Mouse (Mus musculus) CH12.LX (cell line): ENCODE measurements around the gene Jmjd8. TPM values are rescaled to one million over a fixed set of nuclear protein-coding genes. Genes with fewer than 3 reads are reported as not detected.

Experiments
- DNase-seq: peaks from one replicate; pipeline ENCODE4 v3.0.0-alpha.2; 2013; ENCODE audit errors: extremely low read depth
- H3K27ac ChIP-seq: 2 replicates; pipeline ENCODE4 v1.5.1; 2012; ENCODE audit warnings: low read depth, mild to moderate bottlenecking, control low read depth, moderate library complexity; ENCODE audit not compliant: insufficient read depth
- H3K27me3 ChIP-seq: replicated peaks from 2 replicates; pipeline ENCODE3; 2012; ENCODE audit warnings: inconsistent platforms
- H3K36me3 ChIP-seq, 2 experiments: replicated peaks in 1 of 2; 2 replicates each; pipeline versions ENCODE3 to v1.6.1; 2012; ENCODE audit warnings: inconsistent platforms in 1 of 2, low read length in 1 of 2, mild to moderate bottlenecking in 1 of 2, mixed read lengths in 1 of 2, moderate library complexity in 1 of 2; ENCODE audit not compliant: control insufficient read depth in 1 of 2, insufficient read depth in 1 of 2
- H3K4me1 ChIP-seq, 2 experiments: 2 replicates each; pipeline ENCODE4 v1.6.1; 2012; ENCODE audit warnings: inconsistent platforms in 1 of 2, moderate library complexity in 1 of 2; ENCODE audit not compliant: insufficient read depth in 2 of 2, control insufficient read depth in 1 of 2
- H3K4me2 ChIP-seq: 2 replicates; pipeline ENCODE4 v1.6.1; 2012; ENCODE audit warnings: low read depth, mild to moderate bottlenecking, control low read depth; ENCODE audit not compliant: poor library complexity, insufficient read depth, severe bottlenecking
- H3K4me3 ChIP-seq, 3 experiments: fragments of 150-350 bp in 1 of 3; sonication (generic) in 1 of 3; replicated peaks in 1 of 3; 2 replicates each; pipeline versions ENCODE3 to v1.5.1; 2011 to 2012; ENCODE audit warnings: low read depth in 2 of 3, low read length in 2 of 3, mild to moderate bottlenecking in 2 of 3, moderate library complexity in 2 of 3, control low read depth in 1 of 3, improper control_type of control experiment in 1 of 3, inconsistent platforms in 1 of 3, mixed read lengths in 1 of 3; ENCODE audit not compliant: poor library complexity in 1 of 3
- H3K79me2 ChIP-seq: replicated peaks from 2 replicates; pipeline ENCODE4 v1.6.1; 2012; ENCODE audit warnings: mild to moderate bottlenecking, moderate library complexity; ENCODE audit not compliant: control insufficient read depth, poor library complexity, insufficient read depth, severe bottlenecking; ENCODE audit errors: extremely low read depth
- H3K9ac ChIP-seq: 2 replicates; pipeline ENCODE4 v1.6.1; 2012; ENCODE audit warnings: low read depth, mild to moderate bottlenecking, control low read depth, moderate library complexity; ENCODE audit not compliant: insufficient read depth
- H3K9me3 ChIP-seq: replicated peaks from 2 replicates; pipeline ENCODE3; 2012; ENCODE audit warnings: low read length, inconsistent platforms, mixed read lengths
- CHD1 ChIP-seq: IDR thresholded peaks from 2 replicates; pipeline ENCODE4 v1.6.1; 2012; ENCODE audit warnings: low read depth, low read length, improper control_type of control experiment, inconsistent platforms
- CTCF ChIP-seq, 2 experiments: IDR thresholded peaks in 1 of 2; conservative IDR thresholded peaks in 1 of 2; 2 replicates each; pipeline ENCODE4 v1.5.1; 2011 to 2012; ENCODE audit warnings: low read depth in 2 of 2, low read length in 2 of 2, improper control_type of control experiment in 1 of 2, inconsistent platforms in 1 of 2, mild to moderate bottlenecking in 1 of 2, moderate library complexity in 1 of 2
- E2F4 ChIP-seq: IDR thresholded peaks from 2 replicates; pipeline ENCODE4 v1.6.1; 2011; ENCODE audit warnings: low read depth, low read length, improper control_type of control experiment; ENCODE audit not compliant: insufficient replicate concordance
- ELF1 ChIP-seq: IDR thresholded peaks from 2 replicates; pipeline ENCODE4 v1.6.1; 2014; ENCODE audit warnings: low read depth, mild to moderate bottlenecking, inconsistent platforms, low read length, improper control_type of control experiment
- EP300 ChIP-seq: IDR thresholded peaks from 2 replicates; pipeline ENCODE4 v1.6.1; 2011; ENCODE audit warnings: low read length, improper control_type of control experiment
- HCFC1 ChIP-seq: IDR thresholded peaks from 2 replicates; pipeline ENCODE4 v1.6.1; 2012; ENCODE audit warnings: low read depth, mild to moderate bottlenecking, inconsistent platforms, low read length, improper control_type of control experiment
- JUND ChIP-seq: conservative IDR thresholded peaks from 2 replicates; pipeline ENCODE4 v1.6.1; 2011; ENCODE audit warnings: low read depth, low read length, improper control_type of control experiment
- KAT2A ChIP-seq: IDR thresholded peaks from 2 replicates; pipeline ENCODE4 v1.6.1; 2012; ENCODE audit warnings: low read length, improper control_type of control experiment, inconsistent platforms; ENCODE audit not compliant: insufficient replicate concordance
- MAFK ChIP-seq: IDR thresholded peaks from 2 replicates; pipeline ENCODE4 v1.6.1; 2011; ENCODE audit warnings: low read length, improper control_type of control experiment; ENCODE audit not compliant: insufficient replicate concordance
- MYC ChIP-seq: IDR thresholded peaks from 2 replicates; pipeline ENCODE4 v1.6.1; 2011; ENCODE audit warnings: low read depth, mild to moderate bottlenecking, improper control_type of control experiment, low read length
- NELFE ChIP-seq: IDR thresholded peaks from 2 replicates; pipeline ENCODE4 v1.6.1; 2011; ENCODE audit warnings: low read depth, low read length, improper control_type of control experiment
- PAX5 ChIP-seq: IDR thresholded peaks from 2 replicates; pipeline ENCODE4 v1.6.1; 2012; ENCODE audit warnings: low read length, inconsistent platforms, mixed read lengths
- RAD21 ChIP-seq: IDR thresholded peaks from 2 replicates; pipeline ENCODE4 v1.6.1; 2011; ENCODE audit warnings: low read depth, mild to moderate bottlenecking, low read length, improper control_type of control experiment, moderate library complexity
- TBP ChIP-seq: conservative IDR thresholded peaks from 2 replicates; pipeline ENCODE4 v1.6.1; 2011; ENCODE audit warnings: low read depth, low read length, improper control_type of control experiment
- UBTF ChIP-seq: IDR thresholded peaks from 2 replicates; pipeline ENCODE4 v1.6.1; 2012; ENCODE audit warnings: low read depth, mild to moderate bottlenecking, inconsistent platforms, low read length, improper control_type of control experiment, moderate library complexity
- USF1 ChIP-seq: IDR thresholded peaks from 2 replicates; pipeline ENCODE4 v1.6.1; 2014; ENCODE audit warnings: low read depth, mild to moderate bottlenecking, inconsistent platforms, low read length, improper control_type of control experiment
- ZC3H11A ChIP-seq: IDR thresholded peaks from 2 replicates; pipeline ENCODE4 v1.6.1; 2012; ENCODE audit warnings: low read depth, mild to moderate bottlenecking, inconsistent platforms, low read length, improper control_type of control experiment
- ZKSCAN1 ChIP-seq: IDR thresholded peaks from 2 replicates; pipeline ENCODE4 v1.6.1; 2012; ENCODE audit warnings: low read depth, inconsistent platforms, low read length, improper control_type of control experiment, borderline replicate concordance
- ZMIZ1 ChIP-seq: IDR thresholded peaks from 2 replicates; pipeline ENCODE4 v1.6.1; 2012; ENCODE audit warnings: low read depth, mild to moderate bottlenecking, inconsistent platforms, low read length, improper control_type of control experiment
- dilution Hi-C: fragments of 300-500 bp; cut with MboI; formaldehyde crosslinking; loops from 2 replicates; pipeline ENCODE4 v1.14.3; 2020; ENCODE audit warnings: low sequenced_read_pairs; ENCODE audit not compliant: extremely low pct_unique_long_range_greater_than_20kb, extremely low pct_ligation_motif_present
- in situ Hi-C: fragments of 300-500 bp; cut with MboI; formaldehyde crosslinking; loops from 3 replicates; pipeline ENCODE4 v1.14.3; 2019; ENCODE audit warnings: low sequenced_read_pairs, low pct_ligation_motif_present, low pct_unique_long_range_greater_than_20kb, mixed read lengths
- polyA plus RNA-seq: library from polyadenylated mRNA; unstranded; fragments of >175 nt; gene quantifications from 2 replicates; pipeline ENCODE4 v1.2.1, GENCODE M21; 2012; ENCODE audit warnings: low read depth; ENCODE audit not compliant: insufficient read length
- total RNA-seq, 2 experiments: library from RNA; depleted of rRNA; stranded (reverse); fragments of 300-350 nt in 1 of 2; fragments of >200 nt in 1 of 2; gene quantifications; 2 replicates each; pipeline ENCODE4 v1.2.3; 2012 to 2014

Jmjd8 gene
- total and polyA plus RNA-seq, 3 experiments: 4.8 to 8.3 (median 7.7) TPM

DNA sequence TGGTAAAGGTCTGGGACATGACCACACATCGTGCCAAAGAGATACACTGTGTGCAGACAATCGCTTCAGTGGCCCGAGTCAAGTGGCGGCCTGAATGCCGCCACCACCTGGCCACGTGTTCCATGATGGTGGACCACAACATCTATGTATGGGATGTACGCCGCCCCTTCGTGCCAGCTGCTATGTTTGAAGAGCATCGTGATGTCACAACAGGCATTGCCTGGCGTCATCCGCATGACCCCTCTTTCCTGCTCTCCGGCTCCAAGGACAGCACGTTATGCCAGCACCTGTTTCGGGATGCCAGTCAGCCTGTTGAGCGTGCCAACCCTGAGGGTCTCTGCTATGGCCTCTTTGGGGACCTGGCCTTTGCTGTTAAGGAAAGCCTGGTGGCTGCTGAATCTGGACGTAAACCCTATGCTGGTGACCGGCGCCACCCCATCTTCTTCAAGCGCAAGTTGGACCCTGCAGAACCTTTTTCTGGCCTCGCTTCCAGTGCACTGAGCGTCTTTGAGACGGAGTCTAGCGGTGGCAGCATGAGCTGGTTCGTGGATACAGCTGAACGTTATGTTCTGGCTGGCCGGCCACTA lies 2.6 kb upstream of the Jmjd8 start:
- Histone ChIP-seq H3K79me2 (peaks cover under 1% of the 10 kb centered on the region; the same call in 1 of the 2 replicates), H3K9me3 (no peaks in the 10 kb centered on the region), H3K27me3 (peaks cover 14% of the 10 kb centered on the region), H3K9ac (no peak overlapping the region), H3K36me3 (peaks cover 43 to 61% of the 10 kb centered on the region in 2 experiments), H3K4me3 (no peak overlapping the region), H3K4me1 (peaks cover 19 to 49% of the 10 kb centered on the region in 2 experiments), H3K27ac (no peak overlapping the region), H3K4me2 (no peak overlapping the region)
- TF ChIP-seq ZKSCAN1 (no peak), MYC (no peak), RAD21 (no peak), E2F4 (no peak), KAT2A (no peak), CTCF (conservative IDR thresholded peaks at IDR 0.05 in 1 of 2, IDR thresholded peaks at IDR 0.05 in 1 of 2; ENCODE audit: low read depth in 2 of 2, low read length in 2 of 2) (no peak), NELFE (no peak), CHD1 (no peak), JUND (no peak), HCFC1 (no peak), MAFK (no peak), ZC3H11A (no peak), PAX5 (no peak), ELF1 (no peak), EP300 (no peak)
- in situ Hi-C loops: no loop called here
- no peak for DNase-seq
- dilution Hi-C loops: no loop called here

DNA sequence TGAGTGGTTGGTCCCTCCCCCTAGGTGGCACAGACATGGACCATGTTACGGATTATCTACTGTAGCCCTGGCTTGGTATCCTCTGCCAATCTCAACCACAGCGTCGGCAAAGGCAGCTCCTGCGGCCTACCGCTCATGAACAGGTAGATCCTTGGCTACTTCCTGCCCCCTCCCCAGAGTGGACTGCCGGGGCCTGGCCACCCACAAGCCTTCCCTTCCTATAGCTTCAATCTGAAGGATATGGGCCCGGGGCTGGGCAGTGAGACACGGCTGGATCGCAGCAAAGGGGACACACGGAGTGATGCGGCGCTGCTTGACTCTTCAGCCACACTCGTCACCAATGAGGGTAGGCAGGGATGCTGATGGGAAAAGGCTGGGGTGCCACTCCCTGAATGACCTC lies 1.7 kb upstream of the Jmjd8 start:
- no peak overlapping the region for H3K4me3 ChIP-seq
- no peak for TF ChIP-seq ZMIZ1
- TF ChIP-seq USF1: no peak
- TF ChIP-seq TBP: no peak
- no peak for TF ChIP-seq UBTF
- no peak for TF ChIP-seq NELFE
- no peak for TF ChIP-seq KAT2A
- TF ChIP-seq, all 38 proteins: peak for 0
- peaks cover 9% of the 10 kb centered on the region for H3K79me2 ChIP-seq
- in situ Hi-C loops: no loop called here
- dilution Hi-C loops: no loop called here
- H3K27me3 ChIP-seq: peaks cover 8% of the 10 kb centered on the region
- DNase-seq: no peak
- peaks cover 26 to 59% of the 10 kb centered on the region in 2 experiments for H3K4me1 ChIP-seq
- no peak overlapping the region for H3K27ac ChIP-seq
- peaks cover 49 to 70% of the 10 kb centered on the region in 2 experiments for H3K36me3 ChIP-seq
- H3K9ac ChIP-seq: no peak overlapping the region
- H3K4me2 ChIP-seq: no peak overlapping the region
- no peaks in the 10 kb centered on the region for H3K9me3 ChIP-seq
